Mouse (Mus musculus): ENCODE results near the gene Mad2l2.

GRCm38 (mm10) chr4:148168287-148168686 lies 38.1 kb downstream of the Mad2l2 start:
- TF ChIP-seq CTCF (conservative IDR thresholded peaks at IDR 0.05; ENCODE audit: low read length) = peak; percentile 62
- no peak for TF ChIP-seq NANOG (IDR thresholded peaks at IDR 0.05; ENCODE audit: borderline replicate concordance, low read length)
